Mouse (Mus musculus): Measurements from ENCODE around the gene Eps8l3. TPM values are rescaled to one million over a fixed set of nuclear protein-coding genes. Genes with fewer than 3 reads are reported as not detected.

Eps8l3 gene
- 0.04 TPM in 1 of 2 replicates, not detected in the other for polyA plus RNA-seq (2012; rRNA removed)

- Histone ChIP-seq H3K27me3 (ENCODE audit: control insufficient read depth, insufficient read depth, low read length) (no peaks in the 10 kb centered on the region), H3K4me1 (ENCODE audit: control insufficient read depth, insufficient read depth, insufficient read length) (no peaks in the 10 kb centered on the region), H3K4me3 (ENCODE audit: extremely low read depth, insufficient read depth, insufficient read length) (no peak within 1 kb of the TSS), H3K36me3 (ENCODE audit: control insufficient read depth, insufficient read depth, low read length) (no peaks in the 10 kb centered on the region), H3K27ac (ENCODE audit: insufficient read depth, low read length) (no peak within 1 kb of the TSS)
- no peak for TF ChIP-seq CTCF (IDR thresholded peaks at IDR 0.05; ENCODE audit: extremely low read depth, insufficient read depth, insufficient read length, insufficient replicate concordance)
- TF ChIP-seq POLR2A (IDR thresholded peaks at IDR 0.05; ENCODE audit: low read depth, low read length): no peak
- WGBS: 86% methylated on average over 5 of the region's 5 CpGs
- no peak for DNase-seq (ENCODE audit: low read depth in 1 of 2, low spot score in 2 of 2)
Measured at GRCm38 (mm10) chr3:107877005-107877404, at the start of gene Eps8l3. Gene Eps8l3, plus strand, starts transcription at chr3:107877229.

- TF ChIP-seq POLR2A (IDR thresholded peaks at IDR 0.05; ENCODE audit: low read depth, low read length): no peak
- TF ChIP-seq CTCF (IDR thresholded peaks at IDR 0.05; ENCODE audit: extremely low read depth, insufficient read depth, insufficient read length, insufficient replicate concordance): no peak
- DNase-seq (ENCODE audit: low read depth in 1 of 2, low spot score in 2 of 2): no peak
- WGBS: 85% methylated on average over 10 of the region's 10 CpGs
- Histone ChIP-seq H3K27me3 (ENCODE audit: control insufficient read depth, insufficient read depth, low read length) (no peaks in the 10 kb centered on the region), H3K4me1 (ENCODE audit: control insufficient read depth, insufficient read depth, insufficient read length) (peaks cover 8% of the 10 kb centered on the region), H3K36me3 (ENCODE audit: control insufficient read depth, insufficient read depth, low read length) (no peaks in the 10 kb centered on the region), H3K4me3 (ENCODE audit: extremely low read depth, insufficient read depth, insufficient read length) (no peak overlapping the region), H3K27ac (ENCODE audit: insufficient read depth, low read length) (no peak overlapping the region)
Measured at GRCm38 (mm10) chr3:107827873-107828405, 49.1 kb upstream of the Eps8l3 start.

GRCm38 (mm10) chr3:107828518-107828917 lies 48.5 kb upstream of the Eps8l3 start:
- no peak for TF ChIP-seq POLR2A (IDR thresholded peaks at IDR 0.05; ENCODE audit: low read depth, low read length)
- no peak for TF ChIP-seq CTCF (IDR thresholded peaks at IDR 0.05; ENCODE audit: extremely low read depth, insufficient read depth, insufficient read length, insufficient replicate concordance)

GRCm38 (mm10) chr3:107828997-107829396 lies 48.0 kb upstream of the Eps8l3 start:
- no peaks in the 10 kb centered on the region for H3K27me3 ChIP-seq (ENCODE audit: control insufficient read depth, insufficient read depth, low read length)
- no peak overlapping the region for H3K4me3 ChIP-seq (ENCODE audit: extremely low read depth, insufficient read depth, insufficient read length)
- TF ChIP-seq CTCF (IDR thresholded peaks at IDR 0.05; ENCODE audit: extremely low read depth, insufficient read depth, insufficient read length, insufficient replicate concordance): no peak
- TF ChIP-seq POLR2A (IDR thresholded peaks at IDR 0.05; ENCODE audit: low read depth, low read length): no peak
- 74% methylated on average over 4 of the region's 4 CpGs for WGBS
- H3K4me1 ChIP-seq (ENCODE audit: control insufficient read depth, insufficient read depth, insufficient read length): peaks cover 14% of the 10 kb centered on the region
- no peak overlapping the region for H3K27ac ChIP-seq (ENCODE audit: insufficient read depth, low read length)
- H3K36me3 ChIP-seq (ENCODE audit: control insufficient read depth, insufficient read depth, low read length): no peaks in the 10 kb centered on the region
- DNase-seq (ENCODE audit: low read depth in 1 of 2, low spot score in 2 of 2): no peak

More at GRCm38 (mm10) chr3:107828518-107828917, 48.5 kb upstream of the Eps8l3 start:
- WGBS: 75% methylated on average over 5 of the region's 5 CpGs
- no peak overlapping the region for H3K4me3 ChIP-seq (ENCODE audit: extremely low read depth, insufficient read depth, insufficient read length)
- H3K4me1 ChIP-seq (ENCODE audit: control insufficient read depth, insufficient read depth, insufficient read length): peaks cover 14% of the 10 kb centered on the region
- DNase-seq (ENCODE audit: low read depth in 1 of 2, low spot score in 2 of 2): no peak
- no peak overlapping the region for H3K27ac ChIP-seq (ENCODE audit: insufficient read depth, low read length)
- no peaks in the 10 kb centered on the region for H3K36me3 ChIP-seq (ENCODE audit: control insufficient read depth, insufficient read depth, low read length)
- H3K27me3 ChIP-seq (ENCODE audit: control insufficient read depth, insufficient read depth, low read length): no peaks in the 10 kb centered on the region

GRCm38 (mm10) chr3:107829625-107830024 lies 47.4 kb upstream of the Eps8l3 start:
- Histone ChIP-seq H3K27ac (ENCODE audit: insufficient read depth, low read length) (no peak overlapping the region), H3K4me3 (ENCODE audit: extremely low read depth, insufficient read depth, insufficient read length) (no peak overlapping the region), H3K4me1 (ENCODE audit: control insufficient read depth, insufficient read depth, insufficient read length) (peaks cover 14% of the 10 kb centered on the region), H3K36me3 (ENCODE audit: control insufficient read depth, insufficient read depth, low read length) (no peaks in the 10 kb centered on the region), H3K27me3 (ENCODE audit: control insufficient read depth, insufficient read depth, low read length) (no peaks in the 10 kb centered on the region)
- TF ChIP-seq POLR2A (IDR thresholded peaks at IDR 0.05; ENCODE audit: low read depth, low read length) (no peak), CTCF (IDR thresholded peaks at IDR 0.05; ENCODE audit: extremely low read depth, insufficient read depth, insufficient read length, insufficient replicate concordance) (no peak)
- WGBS: 93% methylated on average over 14 of the region's 14 CpGs
- no peak for DNase-seq (ENCODE audit: low read depth in 1 of 2, low spot score in 2 of 2)

GRCm38 (mm10) chr3:107831875-107832554 lies 45.0 kb upstream of the Eps8l3 start:
- no peak for DNase-seq (ENCODE audit: low read depth in 1 of 2, low spot score in 2 of 2)
- 59% methylated on average over 10 of the region's 10 CpGs for WGBS
- no peak overlapping the region for H3K27ac ChIP-seq (ENCODE audit: insufficient read depth, low read length)
- no peaks in the 10 kb centered on the region for H3K36me3 ChIP-seq (ENCODE audit: control insufficient read depth, insufficient read depth, low read length)
- no peak overlapping the region for H3K4me3 ChIP-seq (ENCODE audit: extremely low read depth, insufficient read depth, insufficient read length)
- peaks cover 14% of the 10 kb centered on the region; the same call in 1 of the 2 replicates for H3K4me1 ChIP-seq (ENCODE audit: control insufficient read depth, insufficient read depth, insufficient read length)
- H3K27me3 ChIP-seq (ENCODE audit: control insufficient read depth, insufficient read depth, low read length): no peaks in the 10 kb centered on the region
- TF ChIP-seq POLR2A (IDR thresholded peaks at IDR 0.05; ENCODE audit: low read depth, low read length) (no peak), CTCF (IDR thresholded peaks at IDR 0.05; ENCODE audit: extremely low read depth, insufficient read depth, insufficient read length, insufficient replicate concordance) (no peak)

GRCm38 (mm10) chr3:107832645-107833044 lies 44.4 kb upstream of the Eps8l3 start:
- WGBS: 16% methylated on average over 6 of the region's 6 CpGs
- no peak overlapping the region for H3K4me3 ChIP-seq (ENCODE audit: extremely low read depth, insufficient read depth, insufficient read length)
- DNase-seq (ENCODE audit: low read depth in 1 of 2, low spot score in 2 of 2): no peak
- peaks cover 14% of the 10 kb centered on the region; the same call in 1 of the 2 replicates for H3K4me1 ChIP-seq (ENCODE audit: control insufficient read depth, insufficient read depth, insufficient read length)
- no peaks in the 10 kb centered on the region for H3K36me3 ChIP-seq (ENCODE audit: control insufficient read depth, insufficient read depth, low read length)
- H3K27ac ChIP-seq (ENCODE audit: insufficient read depth, low read length): no peak overlapping the region
- no peaks in the 10 kb centered on the region for H3K27me3 ChIP-seq (ENCODE audit: control insufficient read depth, insufficient read depth, low read length)
- no peak for TF ChIP-seq POLR2A (IDR thresholded peaks at IDR 0.05; ENCODE audit: low read depth, low read length)
- TF ChIP-seq CTCF (IDR thresholded peaks at IDR 0.05; ENCODE audit: extremely low read depth, insufficient read depth, insufficient read length, insufficient replicate concordance): no peak

All from spleen, adult 2 months (tissue).